Mouse (Mus musculus): ENCODE measurements around the gene Serpina1b.
"Not testable (repeated sequence)": the region's sequence is repeated elsewhere in the genome, so short reads cannot be mapped to it uniquely, and the experiment has no call there.

The Serpina1b gene

DNA sequence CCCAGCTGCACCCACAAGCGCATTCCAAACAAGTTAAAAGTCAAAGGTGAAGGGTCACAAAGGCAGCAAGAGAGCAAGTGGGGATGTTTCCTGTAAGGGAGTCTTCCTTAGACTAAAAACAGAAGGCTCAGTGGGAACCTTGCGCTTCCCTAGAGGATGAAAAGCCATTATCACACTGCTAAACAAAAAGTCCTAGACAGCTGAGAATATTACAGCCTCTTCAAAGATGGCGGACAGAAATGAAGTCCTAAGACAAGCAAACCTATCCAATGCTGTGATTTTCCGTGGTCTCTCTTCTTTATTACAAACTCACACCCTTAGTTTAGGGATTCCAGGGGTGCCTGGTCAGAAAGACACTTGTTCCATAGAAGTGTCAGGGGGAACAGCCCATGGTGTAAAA lies at the start of gene Serpina1b:
Gene Serpina1b, minus strand, starts transcription at position 101 of the 400 bp plus-strand sequence.
- POLR2A ChIA-PET, CTCF ChIA-PET: not testable (repeated sequence)

DNA sequence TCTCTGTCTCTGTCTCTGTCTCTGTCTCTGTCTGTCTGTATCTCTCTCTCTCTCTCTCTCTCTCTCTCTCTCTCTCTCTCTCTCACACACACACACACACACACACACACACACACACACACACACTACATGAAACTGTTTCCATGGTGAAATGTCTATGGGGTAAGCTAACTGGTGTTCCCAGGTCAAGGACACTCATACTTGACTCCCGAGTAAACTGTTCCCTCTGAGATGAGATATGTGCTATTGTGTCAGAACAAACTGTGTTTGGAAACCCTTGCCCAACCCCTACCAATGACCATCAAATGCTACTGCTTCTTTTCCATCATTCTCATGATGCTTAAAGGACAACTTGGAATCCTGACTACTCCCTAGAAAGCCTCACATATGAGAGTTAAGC lies 36.7 kb upstream of the Serpina1b start:
- CTCF ChIA-PET, POLR2A ChIA-PET: not testable (repeated sequence)

GRCm38 (mm10) chr12:103863101-103863974 lies 33.2 kb upstream of the Serpina1b start, which contains the start of gene Serpina1a:
Gene Serpina1a, minus strand, starts transcription at chr12:103863562.
- POLR2A ChIA-PET, CTCF ChIA-PET: not testable (repeated sequence)

DNA sequence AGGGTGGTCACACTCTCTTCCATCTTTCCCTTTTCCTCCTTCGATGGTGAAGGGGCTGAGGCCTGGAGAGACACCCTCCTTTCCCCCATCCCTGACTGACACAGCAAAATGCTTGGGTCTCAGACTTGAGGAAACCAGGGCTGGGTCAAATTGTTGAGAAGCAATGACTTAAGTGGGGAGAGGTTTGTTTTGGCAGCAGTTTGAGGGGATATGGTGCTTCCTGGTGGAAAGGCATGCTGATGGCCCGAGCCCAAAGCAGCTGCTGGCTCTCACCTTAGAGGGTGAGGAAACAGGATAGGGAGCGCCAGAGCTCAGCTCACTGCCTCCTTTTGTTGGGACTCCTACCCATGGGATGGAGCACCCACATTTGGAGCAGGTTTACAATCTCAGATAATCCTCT lies 30.8 kb upstream of the Serpina1b start:
- CTCF ChIA-PET, result no interaction called here
- POLR2A ChIA-PET, result no interaction called here

GRCm38 (mm10) chr12:103860571-103860970 lies 30.4 kb upstream of the Serpina1b start:
- CTCF ChIA-PET, POLR2A ChIA-PET: not testable (repeated sequence)

GRCm38 (mm10) chr12:103859584-103859983 lies 29.4 kb upstream of the Serpina1b start:
- CTCF ChIA-PET, POLR2A ChIA-PET: not testable (repeated sequence)

GRCm38 (mm10) chr12:103853032-103853431 lies 22.9 kb upstream of the Serpina1b start:
- POLR2A ChIA-PET, CTCF ChIA-PET: not testable (repeated sequence)

- POLR2A ChIA-PET, result not testable (repeated sequence)
Measured at GRCm38 (mm10) chr12:103827661-103828372, 2.4 kb downstream of the Serpina1b start.

DNA sequence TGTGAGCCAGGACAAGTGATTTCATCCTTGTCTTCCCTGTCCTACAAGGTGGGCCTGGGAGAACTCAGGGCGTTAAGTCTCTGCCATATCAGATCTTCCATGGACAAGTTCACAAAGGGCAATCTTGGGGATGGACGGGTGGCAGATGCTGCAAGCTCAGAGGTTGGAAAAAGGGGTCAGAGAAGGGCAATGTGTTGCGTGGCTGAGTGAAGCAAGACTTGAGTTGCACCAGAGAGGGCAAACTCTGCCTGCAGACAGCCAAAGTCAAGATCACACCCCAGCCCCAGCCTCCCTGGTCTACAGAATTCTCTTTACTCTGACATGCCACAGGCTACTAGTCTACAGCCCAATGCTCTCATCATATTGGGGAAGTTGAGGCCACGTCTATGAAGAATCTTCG lies 6.3 kb downstream of the Serpina1b start:
- CTCF ChIA-PET, result not testable (repeated sequence)
- POLR2A ChIA-PET, result interaction anchor here in 1 of 4 experiments (0.6 kb wide), 1 partner anchor 1496 kb away, joined by 3 read pairs; no protein-coding TSS in a partner anchor

More at GRCm38 (mm10) chr12:103827661-103828372, 2.4 kb downstream of the Serpina1b start:
- CTCF ChIA-PET, result not testable (repeated sequence)

DNA sequence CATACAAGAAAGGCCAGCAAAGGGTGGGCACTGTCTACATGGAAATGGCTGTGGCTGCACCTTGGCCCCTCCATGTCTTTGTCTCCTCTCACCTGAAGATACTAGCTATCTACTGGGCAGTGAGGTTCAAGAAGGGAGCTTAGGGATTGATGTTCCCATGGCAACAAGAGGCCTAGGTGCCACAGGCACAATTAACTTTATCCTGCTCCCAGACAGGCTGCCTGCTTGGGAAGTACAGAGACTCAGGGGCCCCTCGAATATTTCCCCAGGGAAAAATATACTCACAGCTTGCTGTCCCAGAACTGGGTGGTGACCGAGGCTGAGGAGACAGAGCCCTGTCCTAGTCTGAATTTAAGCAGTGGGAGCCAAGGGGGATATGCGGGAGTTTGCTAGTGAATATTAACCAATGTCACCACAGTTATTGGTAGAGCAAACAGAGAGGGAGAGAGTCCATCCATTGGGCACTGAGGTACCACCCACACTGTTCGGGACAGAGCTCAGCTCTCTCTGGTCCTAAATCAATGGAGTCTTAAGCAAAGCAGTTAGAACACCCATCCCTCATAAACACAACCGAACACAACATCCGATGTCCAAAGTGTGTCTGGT lies 56.8 kb downstream of the Serpina1b start, which contains the start of gene Serpina1d:
Gene Serpina1d, minus strand, starts transcription at position 347 of the 606 bp plus-strand sequence.
- POLR2A ChIA-PET, result not testable (repeated sequence)

GRCm38 (mm10) chr12:103770597-103770996 lies 59.6 kb downstream of the Serpina1b start:
- POLR2A ChIA-PET, result not testable (repeated sequence)

More for the DNA sequence above, 56.8 kb downstream of the Serpina1b start, which contains the start of gene Serpina1d:
- CTCF ChIA-PET, result not testable (repeated sequence)

GRCm38 (mm10) chr12:103763083-103763482 lies 67.1 kb downstream of the Serpina1b start:
- CTCF ChIA-PET, POLR2A ChIA-PET: not testable (repeated sequence)

More at GRCm38 (mm10) chr12:103770597-103770996, 59.6 kb downstream of the Serpina1b start:
- CTCF ChIA-PET, result not testable (repeated sequence)

- CTCF ChIA-PET, POLR2A ChIA-PET: not testable (repeated sequence)
Measured at GRCm38 (mm10) chr12:103760316-103760715, 69.9 kb downstream of the Serpina1b start.

- POLR2A ChIA-PET, CTCF ChIA-PET: not testable (repeated sequence)
Measured at GRCm38 (mm10) chr12:103745957-103746356, 84.2 kb downstream of the Serpina1b start.

- POLR2A ChIA-PET, CTCF ChIA-PET: not testable (repeated sequence)
Measured at GRCm38 (mm10) chr12:103737791-103738580, 92.2 kb downstream of the Serpina1b start.

- POLR2A ChIA-PET, CTCF ChIA-PET: not testable (repeated sequence)
Measured at GRCm38 (mm10) chr12:103735566-103735965, 94.6 kb downstream of the Serpina1b start.

- CTCF ChIA-PET, POLR2A ChIA-PET: not testable (repeated sequence)
Measured at GRCm38 (mm10) chr12:103735101-103735500, 95.1 kb downstream of the Serpina1b start.

- ChIA-PET POLR2A (no interaction called here), CTCF (interaction anchor here in 2 of 4 experiments (0.5 to 0.6 kb wide), 2 partner anchors 197 to 785 kb away, joined by 4 to 12 read pairs; no protein-coding TSS in a partner anchor)
Measured at GRCm38 (mm10) chr12:103711537-103711936, 118.6 kb downstream of the Serpina1b start.

DNA sequence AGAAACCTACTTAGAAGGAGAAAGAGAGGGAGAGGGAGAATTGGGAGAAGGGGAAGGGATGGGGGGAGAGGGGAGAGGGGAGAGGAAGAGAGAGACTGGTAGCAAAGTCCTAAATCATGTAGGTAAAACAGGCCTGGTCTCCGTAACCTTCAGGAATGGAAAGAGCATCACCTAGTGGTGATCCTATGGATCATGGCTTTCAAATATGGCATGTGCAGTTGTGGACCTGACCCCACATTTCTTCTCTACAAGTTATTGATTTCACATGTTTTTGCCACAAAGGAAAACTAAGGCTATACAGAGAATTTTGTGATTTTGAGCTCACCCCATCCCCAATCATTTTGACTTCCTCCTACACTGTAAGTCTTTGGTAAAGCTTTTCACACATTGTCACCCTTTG lies 119.8 kb downstream of the Serpina1b start:
- CTCF ChIA-PET, result interaction anchor here in 1 of 4 experiments (1.1 kb wide), 1 partner anchor 285 kb away, joined by 5 read pairs; the partner anchor contains the start of gene Ddx24
- POLR2A ChIA-PET, result no interaction called here

All from embryonic stem cell, embryonic (primary cell).